Mouse (Mus musculus): ENCODE data around the gene Olfr750. TPM values are rescaled to one million over a fixed set of nuclear protein-coding genes. Genes with fewer than 3 reads are reported as not detected.

Olfr750 gene
- total and polyA plus RNA-seq, 3 experiments = not detected

- Histone ChIP-seq H3K27me3 (ENCODE audit: control insufficient read depth in 1 of 2, insufficient read depth in 2 of 2, low read length in 2 of 2) (no peaks in the 10 kb centered on the region), H3K9me3 (replicated peaks; ENCODE audit: insufficient read depth, low read length) (no peaks in the 10 kb centered on the region), H3K79me2 (ENCODE audit: control insufficient read depth, insufficient read depth, low read length, poor library complexity) (no peaks in the 10 kb centered on the region), H3K36me3 (ENCODE audit: control insufficient read depth in 1 of 2, insufficient read depth in 2 of 2, low read length in 2 of 2) (peaks cover 0 to 2% of the 10 kb centered on the region in 2 experiments; a peak in 2 of 4 replicates), H3K9ac (ENCODE audit: control insufficient read depth, low read depth, low read length, poor library complexity, severe bottlenecking) (peak overlapping the region; percentile 45), H3K4me3 (ENCODE audit: control insufficient read depth in 1 of 2, insufficient read depth in 1 of 2, low read depth in 2 of 2, low read length in 2 of 2) (peak overlapping the region; percentile 18 to 83), H3K27ac (ENCODE audit: control insufficient read depth, low read depth, low read length) (0 out of 2 replicates have a peak overlapping the region, but pooled peaks have one; percentile 3), H3K4me1 (ENCODE audit: control insufficient read depth in 1 of 2, insufficient read depth in 2 of 2, low read length in 2 of 2) (peaks cover 0 to 7% of the 10 kb centered on the region in 2 experiments; a peak in 2 of 4 replicates)
- no peak for TF ChIP-seq POLR2AphosphoS2 (IDR thresholded peaks at IDR 0.05; ENCODE audit: low read length)
- peak; percentile 78 for TF ChIP-seq GATA1 (IDR thresholded peaks at IDR 0.05; ENCODE audit: low read depth, low read length)
- peak; percentile 99 for TF ChIP-seq TBP (IDR thresholded peaks at IDR 0.05; ENCODE audit: low read depth, low read length)
- TF ChIP-seq TAL1 (IDR thresholded peaks at IDR 0.05; ENCODE audit: low read length) = 0 out of 2 replicates have a peak, but pooled peaks have one; percentile 4
- DNase-seq (ENCODE audit: low read depth, low spot score) = peak; percentile 97
Observed at GRCm38 (mm10) chr14:51088970-51089673, 14.9 kb upstream of the Olfr750 start.

GRCm38 (mm10) chr14:51088166-51088969 is 14.1 kb upstream of the Olfr750 start:
- TF ChIP-seq KAT2A (conservative IDR thresholded peaks at IDR 0.05; ENCODE audit: low read depth, low read length) = no peak
- TF ChIP-seq TBP (IDR thresholded peaks at IDR 0.05; ENCODE audit: low read depth, low read length) = peak; percentile 99
- no peak for TF ChIP-seq MAFK (IDR thresholded peaks at IDR 0.05; ENCODE audit: borderline replicate concordance, low read depth, low read length)
- Histone ChIP-seq H3K36me3 (ENCODE audit: control insufficient read depth in 1 of 2, insufficient read depth in 2 of 2, low read length in 2 of 2) (peaks cover 0 to 2% of the 10 kb centered on the region in 2 experiments; a peak in 2 of 4 replicates), H3K27me3 (ENCODE audit: control insufficient read depth in 1 of 2, insufficient read depth in 2 of 2, low read length in 2 of 2) (no peaks in the 10 kb centered on the region), H3K9me3 (replicated peaks; ENCODE audit: insufficient read depth, low read length) (no peaks in the 10 kb centered on the region), H3K4me1 (ENCODE audit: control insufficient read depth in 1 of 2, insufficient read depth in 2 of 2, low read length in 2 of 2) (peaks cover 0 to 7% of the 10 kb centered on the region in 2 experiments; a peak in 2 of 4 replicates), H3K4me3 (ENCODE audit: control insufficient read depth in 1 of 2, insufficient read depth in 1 of 2, low read depth in 2 of 2, low read length in 2 of 2) (peak overlapping the region; percentile 55 to 83), H3K9ac (ENCODE audit: control insufficient read depth, low read depth, low read length, poor library complexity, severe bottlenecking) (peak overlapping the region; percentile 67), H3K27ac (ENCODE audit: control insufficient read depth, low read depth, low read length) (peak overlapping the region; percentile 28; the same call in 1 of the 2 replicates), H3K79me2 (ENCODE audit: control insufficient read depth, insufficient read depth, low read length, poor library complexity) (no peaks in the 10 kb centered on the region)
- peak; percentile 90 for DNase-seq (ENCODE audit: low read depth, low spot score)

- peak overlapping the region; percentile 55 to 83 for H3K4me3 ChIP-seq (ENCODE audit: control insufficient read depth in 1 of 2, insufficient read depth in 1 of 2, low read depth in 2 of 2, low read length in 2 of 2)
- H3K27ac ChIP-seq (ENCODE audit: control insufficient read depth, low read depth, low read length) = no peak overlapping the region
- H3K9ac ChIP-seq (ENCODE audit: control insufficient read depth, low read depth, low read length, poor library complexity, severe bottlenecking) = peak overlapping the region; percentile 67
- H3K9me3 ChIP-seq (replicated peaks; ENCODE audit: insufficient read depth, low read length) = no peaks in the 10 kb centered on the region
- peak; percentile 66 for DNase-seq (ENCODE audit: low read depth, low spot score)
- H3K36me3 ChIP-seq (ENCODE audit: control insufficient read depth in 1 of 2, insufficient read depth in 2 of 2, low read length in 2 of 2) = peaks cover 0 to 2% of the 10 kb centered on the region in 2 experiments; a peak in 2 of 4 replicates
- TF ChIP-seq MAFK (IDR thresholded peaks at IDR 0.05; ENCODE audit: borderline replicate concordance, low read depth, low read length) = no peak
- no peak for TF ChIP-seq POLR2AphosphoS5 (IDR thresholded peaks at IDR 0.05; ENCODE audit: borderline replicate concordance, low read depth, low read length)
- TF ChIP-seq GATA1 (IDR thresholded peaks at IDR 0.05; ENCODE audit: low read depth, low read length) = no peak
- no peak for TF ChIP-seq CTCF (IDR thresholded peaks at IDR 0.05 in 2 of 3, conservative IDR thresholded peaks at IDR 0.05 in 1 of 3; ENCODE audit: control insufficient read depth in 1 of 3, insufficient read depth in 1 of 3, low read depth in 2 of 3, low read length in 3 of 3, poor library complexity in 1 of 3, severe bottlenecking in 1 of 3)
- TF ChIP-seq RAD21 (IDR thresholded peaks at IDR 0.05; ENCODE audit: low read depth, low read length) = no peak
- no peak for TF ChIP-seq BHLHE40 (IDR thresholded peaks at IDR 0.05; ENCODE audit: borderline replicate concordance, low read depth, low read length)
- H3K79me2 ChIP-seq (ENCODE audit: control insufficient read depth, insufficient read depth, low read length, poor library complexity) = no peaks in the 10 kb centered on the region
- H3K4me1 ChIP-seq (ENCODE audit: control insufficient read depth in 1 of 2, insufficient read depth in 2 of 2, low read length in 2 of 2) = peaks cover 0 to 7% of the 10 kb centered on the region in 2 experiments; a peak in 2 of 4 replicates
- no peaks in the 10 kb centered on the region for H3K27me3 ChIP-seq (ENCODE audit: control insufficient read depth in 1 of 2, insufficient read depth in 2 of 2, low read length in 2 of 2)
Observed at GRCm38 (mm10) chr14:51087762-51088161, 13.5 kb upstream of the Olfr750 start.

Data from MEL (cell line).